Mouse (Mus musculus) lung, postnatal 10 days (tissue): ENCODE measurements at regions not wholly inside any gene's neighbourhood (a gene's known extent, or its start where the extent isn't known, plus 50 kb on each side); places are given as distances from the start of the nearest gene placed in this dataset.
"Not testable (repeated sequence)": the region's sequence is repeated elsewhere in the genome, so short reads cannot be mapped to it uniquely, and the experiment has no call there.

ENCODE experiments used
- DNase-seq: peaks from one replicate; pipeline ENCODE4 v3.0.0; 2021

GRCm38 (mm10) chr3:9064266-9065031 lies 545.4 kb downstream of the Zfp704 start:
- DNase-seq = peak; percentile 66

GRCm38 (mm10) chr3:9063662-9064061 lies 546.2 kb downstream of the Zfp704 start:
- DNase-seq = no peak

- no peak for DNase-seq
Measured at GRCm38 (mm10) chr3:9061396-9061795, 548.5 kb downstream of the Zfp704 start.

- not testable (repeated sequence) for DNase-seq
Measured at GRCm38 (mm10) chr3:9057703-9058102, 552.2 kb downstream of the Zfp704 start.

GRCm38 (mm10) chr3:9056846-9057245 lies 553.0 kb downstream of the Zfp704 start:
- DNase-seq = no peak

- DNase-seq = no peak
Measured at GRCm38 (mm10) chr3:9055780-9056179, 554.1 kb downstream of the Zfp704 start.
